Mouse (Mus musculus): ENCODE results near the gene Emx2.

Emx2 gene

GRCm38 (mm10) chr19:59462459-59463292 lies 4.5 kb downstream of the Emx2 start:
- DNase-seq: no peak

GRCm38 (mm10) chr19:59463842-59464443 lies 5.8 kb downstream of the Emx2 start:
- no peak for DNase-seq

GRCm38 (mm10) chr19:59465281-59465680 lies 7.1 kb downstream of the Emx2 start:
- DNase-seq: no peak

GRCm38 (mm10) chr19:59465751-59466410 lies 7.7 kb downstream of the Emx2 start:
- no peak for DNase-seq

GRCm38 (mm10) chr19:59466417-59466937 lies 8.3 kb downstream of the Emx2 start:
- no peak for DNase-seq

- no peak for DNase-seq
Observed at GRCm38 (mm10) chr19:59467016-59467412, 8.8 kb downstream of the Emx2 start.

- DNase-seq: no peak
Observed at GRCm38 (mm10) chr19:59467413-59468064, 9.4 kb downstream of the Emx2 start.

GRCm38 (mm10) chr19:59468065-59468810 lies 10.1 kb downstream of the Emx2 start:
- DNase-seq: no peak

GRCm38 (mm10) chr19:59469035-59469949 lies 11.1 kb downstream of the Emx2 start:
- no peak for DNase-seq

GRCm38 (mm10) chr19:59470074-59470630 lies 12.0 kb downstream of the Emx2 start:
- DNase-seq: no peak

- DNase-seq: no peak
Observed at GRCm38 (mm10) chr19:59470913-59471312, 12.7 kb downstream of the Emx2 start.

- no peak for DNase-seq
Observed at GRCm38 (mm10) chr19:59472844-59473243, 14.7 kb downstream of the Emx2 start.

- no peak for DNase-seq
Observed at GRCm38 (mm10) chr19:59479912-59480311, 21.7 kb downstream of the Emx2 start.

GRCm38 (mm10) chr19:59480563-59480962 lies 22.4 kb downstream of the Emx2 start:
- no peak for DNase-seq

GRCm38 (mm10) chr19:59492258-59492657 lies 34.1 kb downstream of the Emx2 start:
- no peak for DNase-seq

- no peak for DNase-seq
Observed at GRCm38 (mm10) chr19:59496832-59497231, 38.7 kb downstream of the Emx2 start.

- DNase-seq: no peak
Observed at GRCm38 (mm10) chr19:59508896-59509295, 50.7 kb downstream of the Emx2 start.

GRCm38 (mm10) chr19:59513181-59513580 lies 55.0 kb downstream of the Emx2 start:
- no peak for DNase-seq
